Mouse (Mus musculus): ENCODE results near the gene Gclc.

DNA sequence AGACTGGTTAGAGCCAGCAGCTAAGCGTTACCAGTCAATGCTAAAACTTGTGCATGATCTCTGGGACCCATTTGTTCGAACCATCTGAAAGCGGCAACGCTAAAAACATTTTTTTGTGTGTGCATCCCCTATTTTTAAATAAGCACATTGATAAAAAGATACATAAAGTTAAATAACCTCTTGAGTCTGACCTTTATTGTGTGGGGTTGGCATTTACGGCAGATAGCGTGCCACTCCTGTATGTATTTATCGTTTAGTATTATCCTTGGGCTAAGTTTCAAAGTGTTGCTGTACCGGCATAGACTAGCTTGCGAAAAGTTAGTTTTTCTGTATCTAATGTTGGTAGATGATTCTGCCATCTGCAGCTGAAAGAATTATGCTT, 1.1 kb downstream of the Gclc start:
- TF ChIP-seq CTCF (IDR thresholded peaks at IDR 0.05; ENCODE audit: borderline replicate concordance, extremely low read depth, insufficient read depth, insufficient read length) (no peak), POLR2A (IDR thresholded peaks at IDR 0.05; ENCODE audit: borderline replicate concordance, extremely low read depth, insufficient read depth, insufficient read length, poor library complexity, severe bottlenecking) (no peak)

Data from brain, embryonic 14.5 days (tissue).